Mouse (Mus musculus) small intestine, adult 2 months (tissue): ENCODE measurements around the gene Hcn3. TPM values are rescaled to one million over a fixed set of nuclear protein-coding genes. Genes with fewer than 3 reads are reported as not detected.

ENCODE experiments used
- H3K27ac ChIP-seq: fragments of 200-500 bp; 2 replicates; pipeline ENCODE4 v1.5.1; 2012; ENCODE audit warnings: low read depth, low read length, control low read depth, inconsistent platforms; ENCODE audit not compliant: insufficient read depth
- H3K27me3 ChIP-seq: fragments of 200-500 bp; 2 replicates; pipeline ENCODE4 v1.6.1; 2012; ENCODE audit warnings: mild to moderate bottlenecking, moderate library complexity, low read length, inconsistent platforms; ENCODE audit not compliant: control insufficient read depth, insufficient read depth
- H3K36me3 ChIP-seq: fragments of 200-500 bp; 2 replicates; pipeline ENCODE4 v1.6.1; 2012; ENCODE audit warnings: mild to moderate bottlenecking, low read length, control low read depth, inconsistent platforms; ENCODE audit not compliant: control insufficient read depth, insufficient read depth
- H3K4me1 ChIP-seq: fragments of 200-500 bp; 2 replicates; pipeline ENCODE4 v1.6.1; 2012; ENCODE audit warnings: low read length, inconsistent platforms, mixed read lengths; ENCODE audit not compliant: control insufficient read depth, insufficient read depth, insufficient read length
- H3K4me3 ChIP-seq: fragments of 200-500 bp; 2 replicates; pipeline ENCODE4 v1.5.1; 2012; ENCODE audit warnings: low read depth, mild to moderate bottlenecking, control low read depth, inconsistent platforms, low read length, moderate library complexity
- CTCF ChIP-seq: fragments of 200-500 bp; IDR thresholded peaks from 2 replicates; pipeline ENCODE4 v1.5.1; 2012; ENCODE audit warnings: low read depth, mild to moderate bottlenecking, control low read depth, inconsistent platforms, low read length, moderate library complexity, mixed read lengths; ENCODE audit not compliant: insufficient replicate concordance, insufficient read length; ENCODE audit errors: extremely low read depth
- POLR2A ChIP-seq: fragments of 200-500 bp; IDR thresholded peaks from 2 replicates; pipeline ENCODE4 v1.6.1; 2012; ENCODE audit warnings: low read depth, mild to moderate bottlenecking, control low read depth, inconsistent platforms, low read length, moderate library complexity
- WGBS: fragments of 180-500 bp; shearing (Covaris S2); methylation state at CpG from one replicate; pipeline ENCODE4 v1.1.7; 2018; 5-methylcytosine and 5-hydroxymethylcytosine counted together
- polyA plus RNA-seq: library from polyadenylated mRNA; depleted of rRNA; stranded (reverse); fragments of >200 nt; gene quantifications from 2 replicates; pipeline ENCODE4 v1.2.3, GENCODE M21; 2012

The Hcn3 gene
- polyA plus RNA-seq, 1 experiment = 1.3 TPM

DNA sequence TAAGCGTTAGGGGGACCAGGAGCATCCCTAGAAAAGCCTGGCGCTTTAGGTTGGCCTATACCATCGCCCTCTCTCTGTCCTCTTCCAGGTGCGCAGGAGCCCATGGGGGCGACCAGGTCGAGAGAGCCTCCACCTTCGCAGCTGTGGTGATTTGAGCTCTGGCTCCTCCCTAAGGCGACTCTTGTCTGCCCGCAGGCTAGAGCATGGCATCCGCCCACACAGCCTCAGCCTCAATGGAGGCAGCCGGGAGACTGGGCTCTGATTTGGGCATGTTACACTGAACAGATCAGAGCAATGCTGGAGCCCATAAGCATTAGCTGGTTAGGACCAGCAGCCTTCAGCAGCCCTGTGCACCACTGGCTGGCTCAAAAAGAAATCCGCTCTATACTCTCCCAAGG, 28.5 kb upstream of the Hcn3 start:
- TF ChIP-seq CTCF = no peak
- no peak for TF ChIP-seq POLR2A
- H3K27me3 ChIP-seq = no peaks in the 10 kb centered on the region
- H3K36me3 ChIP-seq = no peaks in the 10 kb centered on the region
- H3K4me3 ChIP-seq = peak overlapping the region; percentile 52
- 84% methylated on average over 12 of the region's 12 CpGs for WGBS
- H3K4me1 ChIP-seq = no peaks in the 10 kb centered on the region; the same call in 1 of the 2 replicates
- peak overlapping the region; percentile 68 for H3K27ac ChIP-seq

DNA sequence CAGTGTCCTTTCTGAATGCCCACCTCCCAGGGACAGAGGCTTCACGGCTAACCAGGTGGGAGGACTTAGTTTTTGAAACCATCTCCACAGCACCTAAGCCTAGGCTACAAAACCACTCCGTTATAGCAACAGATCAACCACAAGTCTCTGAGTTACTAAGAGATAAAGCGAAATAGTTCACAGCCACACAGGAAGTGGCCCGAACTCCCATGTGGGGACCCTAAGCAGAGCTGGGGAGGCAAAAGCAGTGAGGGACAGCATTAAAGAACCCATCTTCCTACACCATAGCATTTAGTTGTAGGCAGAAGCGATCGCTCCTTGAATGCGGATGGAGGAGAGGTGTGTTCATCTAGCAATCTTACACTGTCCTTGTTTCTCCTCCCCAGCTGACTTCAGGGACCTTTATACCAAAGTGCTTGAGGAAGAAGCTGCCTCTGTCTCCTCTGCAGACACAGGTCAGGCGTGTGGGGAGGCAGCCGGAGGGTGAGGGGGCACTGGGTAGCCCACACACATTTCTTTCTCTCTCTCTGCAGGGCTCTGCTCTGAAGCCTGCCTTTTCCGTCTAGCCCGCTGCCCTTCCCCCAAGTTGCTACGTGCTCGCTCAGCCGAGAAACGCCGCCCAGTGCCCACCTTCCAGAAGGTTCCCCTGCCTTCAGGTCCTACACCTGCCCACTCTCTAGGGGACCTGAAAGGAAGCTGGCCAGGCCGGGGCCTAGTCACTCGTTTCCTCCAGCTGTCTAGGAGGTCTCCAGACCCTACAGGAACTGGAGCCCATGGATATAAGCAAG, 27.9 kb upstream of the Hcn3 start:
- peaks cover 4% of the 10 kb centered on the region; the same call in 1 of the 2 replicates for H3K4me1 ChIP-seq
- peak overlapping the region; percentile 52 for H3K4me3 ChIP-seq
- WGBS = 88% methylated on average over 18 of the region's 18 CpGs

DNA sequence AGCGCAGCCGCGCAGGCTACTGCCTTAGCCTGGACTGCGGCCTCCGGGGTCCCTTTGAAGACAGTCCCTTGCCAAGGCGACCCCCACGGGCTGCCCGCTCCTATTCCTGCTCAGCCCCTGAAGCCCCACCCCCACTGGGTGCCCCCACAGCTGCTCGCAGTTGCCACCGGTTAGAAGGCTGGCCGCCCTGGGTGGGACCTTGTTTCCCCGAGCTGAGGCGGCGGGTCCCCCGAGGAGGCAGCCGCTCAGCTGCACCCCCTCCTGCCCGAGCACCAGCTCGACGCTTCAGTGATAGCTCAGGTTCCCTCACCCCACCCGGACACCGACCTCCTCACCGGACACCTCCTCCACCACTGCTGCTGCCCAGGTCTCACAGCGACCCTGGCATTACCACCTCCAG, 27.2 kb upstream of the Hcn3 start:
- Histone ChIP-seq H3K27me3 (no peaks in the 10 kb centered on the region), H3K4me3 (peak overlapping the region; percentile 43), H3K36me3 (peaks cover 1% of the 10 kb centered on the region; the same call in 1 of the 2 replicates), H3K27ac (peak overlapping the region; percentile 61), H3K4me1 (peaks cover 4% of the 10 kb centered on the region; the same call in 1 of the 2 replicates)
- 72% methylated on average over 23 of the region's 23 CpGs for WGBS
- TF ChIP-seq POLR2A (no peak), CTCF (no peak)

More for the DNA sequence above, 27.9 kb upstream of the Hcn3 start:
- Histone ChIP-seq H3K36me3 (no peaks in the 10 kb centered on the region), H3K27ac (peak overlapping the region; percentile 68), H3K27me3 (no peaks in the 10 kb centered on the region)
- TF ChIP-seq POLR2A (no peak), CTCF (no peak)

DNA sequence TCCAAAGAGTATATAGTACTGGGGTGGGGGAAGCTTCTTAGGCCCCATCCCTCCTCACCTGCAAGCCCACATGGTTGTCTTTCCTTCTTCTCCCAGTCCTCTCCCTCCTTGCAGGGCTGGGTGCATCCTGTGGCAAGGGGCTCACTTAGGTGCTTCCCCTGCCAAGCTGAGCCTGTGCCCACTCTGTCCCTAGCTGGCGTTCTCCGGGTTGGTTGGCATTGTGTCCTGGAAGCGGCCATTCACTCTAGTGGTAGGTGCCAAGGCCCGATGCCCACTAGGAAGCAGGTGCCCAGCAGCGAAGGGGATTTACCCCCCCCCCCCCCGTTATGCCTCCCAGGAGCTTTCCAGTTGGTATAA, 23.9 kb upstream of the Hcn3 start:
- Histone ChIP-seq H3K4me1 (peaks cover 6% of the 10 kb centered on the region; the same call in 1 of the 2 replicates), H3K27me3 (no peaks in the 10 kb centered on the region), H3K36me3 (peaks cover 27% of the 10 kb centered on the region), H3K4me3 (peak overlapping the region; percentile 69; the same call in 1 of the 2 replicates), H3K27ac (no peak overlapping the region)
- TF ChIP-seq CTCF (no peak), POLR2A (no peak)
- WGBS = 86% methylated on average over 6 of the region's 6 CpGs

DNA sequence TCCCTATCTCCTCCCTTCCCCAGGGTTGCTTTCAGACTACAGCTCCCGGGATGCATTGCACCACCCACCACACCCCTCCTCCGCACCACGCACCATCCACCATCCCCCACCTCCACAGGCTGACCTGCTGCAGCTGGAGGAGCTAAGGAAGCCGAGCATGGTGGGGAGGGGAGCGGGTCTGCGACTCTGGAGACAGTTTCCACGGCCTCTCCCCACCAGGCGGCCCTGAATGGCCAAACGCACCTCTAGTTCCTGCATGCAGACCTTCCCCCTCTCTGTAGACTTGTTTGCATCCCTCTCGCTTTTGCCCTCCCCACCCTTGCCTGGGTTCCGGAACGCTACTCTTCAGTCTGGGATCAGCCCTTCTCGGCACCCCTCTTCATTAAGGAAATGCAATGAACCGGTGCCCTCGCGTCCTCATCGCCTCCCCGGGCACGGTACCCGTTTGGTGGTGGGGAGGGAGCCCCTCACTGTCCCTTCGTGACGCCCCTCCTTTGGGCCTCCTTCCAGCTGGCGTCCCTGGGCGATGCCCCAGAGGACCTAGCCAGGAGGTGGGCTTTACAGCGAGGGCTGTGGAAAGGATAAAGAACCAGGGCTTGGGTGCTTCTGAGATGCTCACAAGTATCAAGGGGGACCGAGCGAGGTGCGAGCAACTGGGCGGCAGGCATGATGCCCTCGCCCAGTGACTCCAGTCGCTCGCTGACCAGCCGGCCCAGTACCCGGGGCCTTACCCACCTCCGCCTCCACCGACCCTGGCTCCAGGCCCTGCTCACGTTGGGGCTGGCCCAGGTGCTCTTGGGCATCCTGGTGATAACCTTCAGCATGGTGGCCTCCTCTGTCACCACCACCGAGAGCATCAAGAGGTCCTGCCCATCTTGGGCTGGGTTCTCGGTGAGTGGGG, 23.3 kb upstream of the Hcn3 start, which contains the start of gene Fam189b:
TSS of gene Fam189b (plus strand) at position 86 of the 901 bp plus-strand sequence.
- WGBS = 8% methylated on average over 39 of the region's 39 CpGs
- H3K4me1 ChIP-seq = peaks cover 9% of the 10 kb centered on the region
- H3K36me3 ChIP-seq = peaks cover 27% of the 10 kb centered on the region
- no peaks in the 10 kb centered on the region for H3K27me3 ChIP-seq
- TF ChIP-seq CTCF = no peak
- peak; percentile 26; the same call in 1 of the 2 replicates for TF ChIP-seq POLR2A
- peak within 1 kb of the TSS; percentile 69 for H3K4me3 ChIP-seq
- H3K27ac ChIP-seq = no peak within 1 kb of the TSS

DNA sequence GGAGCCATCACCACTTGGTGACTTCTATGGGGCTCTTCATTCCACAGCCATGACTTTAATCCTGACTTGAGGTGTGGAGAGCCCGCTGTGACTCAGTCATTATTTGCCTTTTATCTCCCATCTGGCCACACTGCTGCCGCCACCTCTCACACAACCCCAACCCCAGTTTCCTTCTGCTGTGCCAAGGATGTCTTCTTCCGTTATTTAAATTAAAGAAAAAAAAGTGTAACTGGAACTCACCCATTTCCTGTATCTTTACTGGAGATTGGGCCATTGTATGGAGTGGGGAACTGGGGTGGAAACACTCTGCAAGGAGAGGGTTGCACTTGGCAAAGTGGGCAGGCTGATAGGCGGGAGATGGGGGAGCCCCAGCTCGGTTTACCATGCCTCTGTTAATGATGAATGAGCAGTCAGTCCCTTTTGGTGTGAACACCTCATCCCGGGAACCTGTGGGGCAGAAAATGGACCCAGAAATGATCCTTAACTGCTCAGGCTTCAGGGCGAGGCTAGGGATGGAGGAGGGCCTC, 22.6 kb upstream of the Hcn3 start:
- no peaks in the 10 kb centered on the region for H3K27me3 ChIP-seq
- peak overlapping the region; percentile 69 for H3K4me3 ChIP-seq
- peaks cover 11% of the 10 kb centered on the region for H3K4me1 ChIP-seq
- H3K36me3 ChIP-seq = peaks cover 27% of the 10 kb centered on the region
- no peak overlapping the region for H3K27ac ChIP-seq
- 40% methylated on average over 7 of the region's 7 CpGs for WGBS
- TF ChIP-seq POLR2A (no peak), CTCF (no peak)
